Mouse (Mus musculus) myocyte (in vitro differentiated cells): Measurements from ENCODE around the gene Rin3. TPM values are rescaled to one million over a fixed set of nuclear protein-coding genes. Genes with fewer than 3 reads are reported as not detected.

Experiments
- H3K27me3 ChIP-seq: one replicate; pipeline ENCODE4 v1.6.1; 2011; ENCODE audit not compliant: control insufficient read depth, insufficient read depth, insufficient read length
- H3K36me3 ChIP-seq: one replicate; pipeline ENCODE4 v1.6.1; 2011; ENCODE audit not compliant: control insufficient read depth, insufficient read depth
- H3K4me2 ChIP-seq: one replicate; pipeline ENCODE4 v1.6.1; 2011; ENCODE audit warnings: low read depth, control low read depth
- H3K4me3 ChIP-seq: one replicate; pipeline ENCODE4 v1.5.1; 2011; ENCODE audit warnings: mild to moderate bottlenecking, control low read depth, moderate library complexity
- H3K79me2 ChIP-seq: one replicate; pipeline ENCODE4 v1.6.1; 2011; ENCODE audit not compliant: control insufficient read depth, insufficient read depth
- H3ac ChIP-seq: one replicate; pipeline ENCODE4 v1.6.1; 2011; ENCODE audit not compliant: control insufficient read depth, insufficient read length
- CEBPB ChIP-seq: IDR thresholded peaks from 2 replicates; pipeline ENCODE4 v1.6.1; 2011; ENCODE audit warnings: mild to moderate bottlenecking, moderate library complexity; ENCODE audit not compliant: poor library complexity, insufficient read depth, severe bottlenecking
- E2F4 ChIP-seq: IDR thresholded peaks from one replicate; pipeline ENCODE4 v1.6.1; 2011; ENCODE audit warnings: mild to moderate bottlenecking, control low read depth, moderate library complexity; ENCODE audit not compliant: insufficient read depth
- MAX ChIP-seq: IDR thresholded peaks from one replicate; pipeline ENCODE4 v1.6.1; 2011; ENCODE audit warnings: low read depth, mild to moderate bottlenecking, control low read depth
- MYOD1 ChIP-seq, 3 experiments: IDR thresholded peaks; one replicate each; pipeline ENCODE4 v1.6.1; 2011; ENCODE audit warnings: control low read depth in 2 of 3, low read depth in 2 of 3, mild to moderate bottlenecking in 2 of 3, moderate library complexity in 1 of 3; ENCODE audit not compliant: insufficient read length in 2 of 3, control insufficient read depth in 1 of 3
- MYOG ChIP-seq, 3 experiments: IDR thresholded peaks; one replicate each; pipeline ENCODE4 v1.6.1; 2011; ENCODE audit warnings: control low read depth in 2 of 3, low read depth in 2 of 3, mild to moderate bottlenecking in 2 of 3; ENCODE audit not compliant: insufficient read length in 2 of 3, control insufficient read depth in 1 of 3, insufficient read depth in 1 of 3
- POLR2A ChIP-seq: IDR thresholded peaks from one replicate; pipeline ENCODE4 v1.6.1; 2011; ENCODE audit warnings: low read depth, mild to moderate bottlenecking, control low read depth, moderate library complexity; ENCODE audit not compliant: insufficient read length
- POLR2AphosphoS2 ChIP-seq: IDR thresholded peaks from one replicate; pipeline ENCODE4 v1.6.1; 2011; ENCODE audit warnings: low read depth, control low read depth; ENCODE audit not compliant: insufficient read length
- REST ChIP-seq: IDR thresholded peaks from one replicate; pipeline ENCODE4 v1.6.1; 2011; ENCODE audit warnings: mild to moderate bottlenecking, control low read depth, moderate library complexity; ENCODE audit not compliant: insufficient read depth, insufficient read length
- SRF ChIP-seq: IDR thresholded peaks from one replicate; pipeline ENCODE4 v1.6.1; 2011; ENCODE audit warnings: low read depth; ENCODE audit not compliant: control insufficient read depth, insufficient read length
- TCF12 ChIP-seq: IDR thresholded peaks from one replicate; pipeline ENCODE4 v1.6.1; 2011; ENCODE audit warnings: mild to moderate bottlenecking, control low read depth; ENCODE audit not compliant: poor library complexity, insufficient read depth, severe bottlenecking
- TCF3 ChIP-seq: IDR thresholded peaks from one replicate; pipeline ENCODE4 v1.6.1; 2011; ENCODE audit warnings: low read depth, control low read depth; ENCODE audit not compliant: insufficient read length
- USF1 ChIP-seq: IDR thresholded peaks from one replicate; pipeline ENCODE4 v1.6.1; 2011; ENCODE audit warnings: low read depth, mild to moderate bottlenecking, control low read depth, moderate library complexity
- polyA plus RNA-seq: library from polyadenylated mRNA; unstranded; fragments of >200 nt; fragmentation: generic; extraction: Trizol; gene quantifications from one replicate; pipeline ENCODE4 v1.2.1, GENCODE M21; 2012; ENCODE audit warnings: missing spikeins

Rin3 gene
- polyA plus RNA-seq, 1 experiment, result 23.4 TPM

DNA sequence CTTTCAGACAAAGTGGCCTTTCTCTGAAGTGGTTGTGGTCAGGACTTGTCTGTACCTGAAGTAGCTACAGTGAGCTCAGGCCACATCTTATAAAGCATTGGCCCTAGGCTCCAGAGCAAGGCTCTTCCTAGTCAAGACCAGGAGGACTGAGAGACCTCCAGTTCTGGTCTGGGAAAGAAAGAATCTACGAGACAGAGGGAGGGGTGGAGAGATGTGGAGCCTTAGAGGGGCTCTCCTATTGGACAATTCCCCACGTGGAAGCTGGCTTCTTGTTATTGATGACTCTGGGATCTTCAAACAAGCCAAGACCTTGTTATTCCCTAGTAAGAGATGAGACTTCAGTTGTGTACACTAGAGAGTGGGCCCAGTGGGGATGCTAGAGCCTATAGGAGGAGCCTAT, 6.0 kb downstream of the Rin3 start:
- no peak overlapping the region for H3K4me2 ChIP-seq
- H3K79me2 ChIP-seq, result peaks cover 73% of the 10 kb centered on the region
- H3K36me3 ChIP-seq, result no peaks in the 10 kb centered on the region
- H3K27me3 ChIP-seq, result no peaks in the 10 kb centered on the region
- no peak overlapping the region for H3K4me3 ChIP-seq
- no peak for TF ChIP-seq USF1
- no peak for TF ChIP-seq TCF3
- TF ChIP-seq MAX, result no peak
- no peak for TF ChIP-seq POLR2A
- no peak overlapping the region for H3ac ChIP-seq

DNA sequence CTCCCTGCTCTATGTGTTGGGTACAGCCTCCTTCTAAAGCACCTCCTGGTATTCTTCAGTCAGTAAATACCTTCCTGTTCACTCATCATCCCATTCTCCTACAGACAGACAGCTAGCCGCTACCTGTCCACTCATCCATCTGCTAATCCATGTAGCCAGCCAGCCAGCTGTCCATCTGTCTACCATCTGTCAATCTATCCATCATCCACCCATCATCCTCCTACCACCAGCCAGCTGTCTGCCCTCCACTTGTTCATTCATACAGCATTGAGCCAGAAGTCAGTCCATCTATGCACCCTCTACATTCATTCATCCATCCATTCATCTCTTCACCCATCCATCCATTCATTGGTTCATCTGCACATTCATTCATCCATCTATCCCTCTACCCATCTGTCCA, 6.7 kb downstream of the Rin3 start:
- H3K4me3 ChIP-seq, result no peak overlapping the region
- no peak overlapping the region for H3ac ChIP-seq
- TF ChIP-seq POLR2A (no peak), TCF12 (peak; percentile 77), TCF3 (peak; percentile 92), MYOD1 (IDR thresholded peaks at IDR 0.05; ENCODE audit: control insufficient read depth in 1 of 3, insufficient read length in 2 of 3, low read depth in 2 of 3) (peak in 2 of 3 experiments; percentile 89 to 100), SRF (no peak), MYOG (IDR thresholded peaks at IDR 0.05; ENCODE audit: control insufficient read depth in 1 of 3, insufficient read depth in 1 of 3, insufficient read length in 2 of 3, low read depth in 2 of 3) (peak; percentile 37 to 84 (median 63))
- no peaks in the 10 kb centered on the region for H3K27me3 ChIP-seq
- H3K79me2 ChIP-seq, result peaks cover 73% of the 10 kb centered on the region
- no peak overlapping the region for H3K4me2 ChIP-seq
- H3K36me3 ChIP-seq, result no peaks in the 10 kb centered on the region

GRCm38 (mm10) chr12:102290662-102291061, 7.8 kb downstream of the Rin3 start:
- Histone ChIP-seq H3K4me3 (no peak overlapping the region), H3K27me3 (no peaks in the 10 kb centered on the region), H3K79me2 (peaks cover 70% of the 10 kb centered on the region), H3K36me3 (no peaks in the 10 kb centered on the region), H3K4me2 (no peak overlapping the region), H3ac (no peak overlapping the region)
- no peak for TF ChIP-seq MAX
- TF ChIP-seq MYOD1 (IDR thresholded peaks at IDR 0.05; ENCODE audit: control insufficient read depth in 1 of 3, insufficient read length in 2 of 3, low read depth in 2 of 3), result peak in 1 of 3 experiments; percentile 18
- no peak for TF ChIP-seq E2F4
- TF ChIP-seq REST, result no peak

DNA sequence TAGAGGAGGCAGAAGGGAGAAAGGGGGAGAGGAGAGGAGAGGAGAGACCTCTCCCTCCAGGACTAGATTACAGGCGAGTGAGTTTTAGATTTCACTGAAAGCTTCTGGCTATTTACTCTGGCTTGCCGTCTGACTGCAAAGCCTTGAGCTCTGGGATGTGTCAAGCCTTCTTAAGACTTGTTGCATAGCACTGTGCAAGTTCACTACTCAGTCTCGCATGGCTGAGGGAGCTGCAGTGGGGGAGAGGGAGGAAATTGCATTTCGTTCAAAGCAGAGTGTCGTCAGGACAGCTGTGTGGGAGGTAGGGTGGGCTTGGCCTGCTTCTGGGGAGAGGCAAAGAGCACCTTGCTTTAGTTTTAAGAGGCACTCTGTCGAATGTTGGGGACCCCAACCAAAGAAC, 8.8 kb downstream of the Rin3 start:
- no peaks in the 10 kb centered on the region for H3K27me3 ChIP-seq
- TF ChIP-seq MYOD1 (IDR thresholded peaks at IDR 0.05; ENCODE audit: control insufficient read depth in 1 of 3, insufficient read length in 2 of 3, low read depth in 2 of 3), result no peak
- no peak for TF ChIP-seq POLR2A
- no peak for TF ChIP-seq TCF12
- no peak for TF ChIP-seq REST
- TF ChIP-seq POLR2AphosphoS2, result no peak
- TF ChIP-seq USF1, result no peak
- TF ChIP-seq MAX, result no peak
- no peak for TF ChIP-seq SRF
- no peak for TF ChIP-seq E2F4
- no peak for TF ChIP-seq TCF3
- no peak for TF ChIP-seq MYOG (IDR thresholded peaks at IDR 0.05; ENCODE audit: control insufficient read depth in 1 of 3, insufficient read depth in 1 of 3, insufficient read length in 2 of 3, low read depth in 2 of 3)
- TF ChIP-seq CEBPB, result no peak
- no peak overlapping the region for H3K4me3 ChIP-seq
- H3ac ChIP-seq, result no peak overlapping the region
- H3K36me3 ChIP-seq, result no peaks in the 10 kb centered on the region
- peaks cover 73% of the 10 kb centered on the region for H3K79me2 ChIP-seq
- no peak overlapping the region for H3K4me2 ChIP-seq

DNA sequence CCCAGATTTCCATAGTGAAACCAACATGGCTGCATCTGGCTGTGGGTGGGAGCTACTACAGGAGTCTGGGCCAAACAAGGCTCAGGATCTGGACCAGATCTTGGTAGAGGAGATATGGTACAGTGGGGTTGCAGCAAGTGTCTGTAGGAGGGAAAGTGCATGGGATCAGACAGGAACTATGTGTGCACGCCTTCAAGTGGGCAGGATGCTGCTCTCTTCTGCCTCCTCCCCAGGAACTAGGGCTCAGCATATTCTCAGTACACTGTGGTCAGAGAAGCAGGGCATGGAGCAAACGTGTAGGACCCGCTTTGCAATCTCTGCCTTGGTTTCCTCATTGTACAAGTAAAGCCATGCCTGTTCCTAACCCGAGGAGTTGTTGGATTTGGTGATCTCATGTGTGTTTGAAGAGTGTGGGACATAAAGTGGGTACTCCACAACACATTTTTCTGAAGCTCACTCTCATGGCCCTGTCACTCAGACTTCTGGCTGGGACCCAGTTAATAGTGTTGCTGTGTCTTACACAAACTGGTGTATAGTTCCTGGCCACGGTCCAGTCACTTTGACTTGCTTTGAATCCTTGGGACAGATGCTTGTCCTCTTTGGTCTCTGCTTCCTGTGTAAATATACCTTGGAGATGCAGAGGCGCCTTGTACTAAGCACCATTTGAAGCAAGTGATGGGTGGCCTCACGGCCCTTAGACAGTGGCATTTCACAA, 9.8 kb downstream of the Rin3 start:
- Histone ChIP-seq H3K36me3 (no peaks in the 10 kb centered on the region), H3K27me3 (no peaks in the 10 kb centered on the region), H3K79me2 (peaks cover 78% of the 10 kb centered on the region), H3K4me3 (no peak overlapping the region), H3ac (no peak overlapping the region), H3K4me2 (no peak overlapping the region)
- TF ChIP-seq TCF3 (no peak), SRF (no peak), MYOD1 (IDR thresholded peaks at IDR 0.05; ENCODE audit: control insufficient read depth in 1 of 3, insufficient read length in 2 of 3, low read depth in 2 of 3) (no peak), USF1 (no peak), MAX (no peak), POLR2A (no peak), TCF12 (no peak), MYOG (IDR thresholded peaks at IDR 0.05; ENCODE audit: control insufficient read depth in 1 of 3, insufficient read depth in 1 of 3, insufficient read length in 2 of 3, low read depth in 2 of 3) (no peak), POLR2AphosphoS2 (no peak), REST (no peak), CEBPB (no peak), E2F4 (no peak)
